Comparison of ENCODE assay signal across 8 mouse cellular contexts in the genomic region with DNA sequence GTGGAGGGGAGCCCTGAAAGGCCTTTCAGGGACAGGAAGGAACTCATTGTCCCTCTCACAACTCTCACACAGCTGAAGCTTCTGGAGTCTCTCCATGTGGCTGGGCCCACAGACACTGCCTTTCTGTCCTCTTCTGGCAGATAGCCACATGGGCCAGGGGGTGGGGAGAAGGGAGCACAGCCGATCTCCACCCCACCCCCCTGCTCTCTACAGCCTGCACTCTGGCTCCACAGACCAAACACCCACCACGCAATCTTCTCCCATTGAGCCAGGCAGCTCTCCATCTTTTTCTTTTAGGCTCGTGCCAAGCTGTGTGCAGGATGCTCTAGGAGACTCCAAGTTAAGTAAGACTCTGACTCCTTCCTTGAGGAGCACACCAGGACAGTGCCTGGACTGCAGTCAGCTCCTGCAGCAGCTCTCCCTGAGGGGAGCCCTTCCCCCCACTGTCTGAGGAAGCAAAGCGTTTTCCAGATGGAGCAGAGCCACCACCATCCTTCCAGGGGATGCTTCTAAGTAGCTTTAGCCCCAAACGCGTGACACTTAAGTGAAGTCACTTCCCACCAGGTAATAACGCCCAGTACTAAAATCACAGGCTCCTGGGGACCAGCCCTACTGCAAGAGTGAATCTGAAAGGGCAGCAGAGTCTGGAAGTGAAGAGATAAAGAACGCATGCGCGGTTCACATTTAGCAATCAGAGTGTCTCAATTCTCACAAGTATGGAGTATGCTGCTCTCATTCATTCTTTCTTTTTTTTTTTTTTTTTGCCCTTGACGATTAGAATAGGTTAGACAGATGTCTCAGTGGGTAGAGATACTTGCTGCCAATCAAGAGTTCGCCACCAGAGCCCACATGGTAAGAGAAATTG. TPM values are rescaled to one million over a fixed set of nuclear protein-coding genes. Genes with fewer than 3 reads are reported as not detected.
DNase-seq lines count a peak whose midpoint lies in the region; ATAC-seq lines count a peak whose summit lies in the region.

No protein-coding gene starts in this region.

- peak; percentile 60 for DNase-seq in adrenal gland, postnatal 10 days
- no peak for DNase-seq in adrenal gland, adult 8-10 months
- DNase-seq in embryonic facial prominence, embryonic 14.5 days (ENCODE audit: low spot score) = peak; percentile 68
- DNase-seq in heart, adult 8-10 months (ENCODE audit: low spot score) = peak; percentile 73
- DNase-seq in kidney, adult 9 months = peak; percentile 19
- no peak for DNase-seq in limb, embryonic 10.5 days (ENCODE audit: low spot score)
- DNase-seq in spleen, adult 18-20 months = no peak

- no peak overlapping the region for H3K9ac ChIP-seq in embryonic facial prominence, embryonic 14.5 days (ENCODE audit: low read depth, low read length)
- no peak overlapping the region for H3K9ac ChIP-seq in neural tube, embryonic 15.5 days (replicated peaks)

- H3K27ac ChIP-seq in embryonic facial prominence, embryonic 14.5 days (replicated peaks; ENCODE audit: low read depth, low read length) = peak overlapping the region; percentile 74
- H3K27ac ChIP-seq in limb, embryonic 10.5 days = peak overlapping the region; percentile 73
- peak overlapping the region; percentile 81 for H3K27ac ChIP-seq in neural tube, embryonic 15.5 days (replicated peaks)

- peaks cover 14% of the 10 kb centered on the region for H3K4me1 ChIP-seq in embryonic facial prominence, embryonic 14.5 days (ENCODE audit: control insufficient read depth, insufficient read depth, low read length)
- peaks cover 26% of the 10 kb centered on the region for H3K4me1 ChIP-seq in limb, embryonic 10.5 days
- H3K4me1 ChIP-seq in neural tube, embryonic 15.5 days = peaks cover 26% of the 10 kb centered on the region

- ATAC-seq in embryonic facial prominence, embryonic 14.5 days (ENCODE audit: low read depth) = peak; percentile 70
- peak; percentile 87 for ATAC-seq in neural tube, embryonic 15.5 days (ENCODE audit: low FRiP score)

- peak overlapping the region; percentile 5 for H3K4me2 ChIP-seq in embryonic facial prominence, embryonic 14.5 days (ENCODE audit: low read depth, low read length)
- peak overlapping the region; percentile 30; the same call in 1 of the 2 replicates for H3K4me2 ChIP-seq in neural tube, embryonic 15.5 days

- H3K4me3 ChIP-seq in embryonic facial prominence, embryonic 14.5 days (ENCODE audit: low read depth, low read length) = no peak overlapping the region
- H3K4me3 ChIP-seq in limb, embryonic 10.5 days = no peak overlapping the region
- H3K4me3 ChIP-seq in neural tube, embryonic 15.5 days (replicated peaks) = no peak overlapping the region

- no peaks in the 10 kb centered on the region for H3K27me3 ChIP-seq in embryonic facial prominence, embryonic 14.5 days (replicated peaks; ENCODE audit: control insufficient read depth, insufficient read depth, low read length)
- no peaks in the 10 kb centered on the region for H3K27me3 ChIP-seq in limb, embryonic 10.5 days (ENCODE audit: low read depth, poor library complexity, severe bottlenecking)
- no peaks in the 10 kb centered on the region for H3K27me3 ChIP-seq in neural tube, embryonic 15.5 days (replicated peaks)

- H3K36me3 ChIP-seq in embryonic facial prominence, embryonic 14.5 days (ENCODE audit: control insufficient read depth, insufficient read depth, low read length) = peaks cover 3% of the 10 kb centered on the region; the same call in 1 of the 2 replicates
- peaks cover 33% of the 10 kb centered on the region for H3K36me3 ChIP-seq in limb, embryonic 10.5 days
- H3K36me3 ChIP-seq in neural tube, embryonic 15.5 days = no peaks in the 10 kb centered on the region; the same call in 1 of the 2 replicates

- H3K9me3 ChIP-seq in embryonic facial prominence, embryonic 14.5 days (ENCODE audit: control insufficient read depth, low read length) = 0 out of 2 replicates have a peak, but pooled peaks cover 1% of the 10 kb centered on the region
- H3K9me3 ChIP-seq in limb, embryonic 10.5 days (replicated peaks) = no peaks in the 10 kb centered on the region
- no peaks in the 10 kb centered on the region for H3K9me3 ChIP-seq in neural tube, embryonic 15.5 days (replicated peaks)

- 25% methylated on average over 12 of the region's 12 CpGs for WGBS in embryonic facial prominence, embryonic 14.5 days
- 33% methylated on average over 12 of the region's 12 CpGs for WGBS in limb, embryonic 10.5 days
- 35% methylated on average over 12 of the region's 12 CpGs for WGBS in neural tube, embryonic 15.5 days

RNA-seq across cellular contexts. Expression of gene Dennd2a, which starts 28.8 kb away (rescaled TPM):
- total RNA-seq in adrenal gland, postnatal 10 days (2021) = 10 to 100 TPM; 14.3 to 16.0 TPM
- 10 to 100 TPM in 2 of 4 experiments, 1 to 10 TPM in 2; 7.3 to 14.8 (median 10.4) TPM for total RNA-seq in adrenal gland, adult 8-10 months (2022)
- 24.0 and 28.4 TPM in 2 replicates for polyA plus RNA-seq in embryonic facial prominence, embryonic 14.5 days (2014; fragmentation: Nextera tagmentation; extraction: Ambion mirVana)
- total RNA-seq in heart, adult 8-10 months (2022) = 1 to 10 TPM; 4.6 to 6.4 (median 5.7) TPM
- polyA plus RNA-seq in limb, embryonic 10.5 days (2016; fragmentation: Nextera tagmentation; extraction: Ambion mirVana) = 33.9 and 40.7 TPM in 2 replicates
- 14.8 and 15.0 TPM in 2 replicates for polyA plus RNA-seq in neural tube, embryonic 15.5 days (2015; fragmentation: Nextera tagmentation; extraction: Ambion mirVana)

RNA-seq across cellular contexts. Expression of gene Adck2, which starts 44.8 kb away (rescaled TPM):
- 10 to 100 TPM; 22.2 to 35.0 TPM for total RNA-seq in adrenal gland, postnatal 10 days (2021)
- 10 to 100 TPM; 22.2 to 38.8 (median 34.5) TPM for total RNA-seq in adrenal gland, adult 8-10 months (2022)
- polyA plus RNA-seq in embryonic facial prominence, embryonic 14.5 days (2014; fragmentation: Nextera tagmentation; extraction: Ambion mirVana) = 27.3 and 32.8 TPM in 2 replicates
- total RNA-seq in heart, adult 8-10 months (2022) = 10 to 100 TPM in 3 of 4 experiments, 1 to 10 TPM in 1; 9.4 to 15.7 (median 13.7) TPM
- polyA plus RNA-seq in limb, embryonic 10.5 days (2016; fragmentation: Nextera tagmentation; extraction: Ambion mirVana) = 17.3 and 25.6 TPM in 2 replicates
- polyA plus RNA-seq in neural tube, embryonic 15.5 days (2015; fragmentation: Nextera tagmentation; extraction: Ambion mirVana) = 44.8 and 45.3 TPM in 2 replicates

RNA-seq across cellular contexts. Expression of gene Gm42420, which starts 56.6 kb away (rescaled TPM):
- total RNA-seq in adrenal gland, postnatal 10 days (2021) = 1 to 10 TPM; 1.0 to 1.3 TPM
- total RNA-seq in adrenal gland, adult 8-10 months (2022) = 1 to 10 TPM in 1 of 4 experiments, under 1 TPM in 2, not detected in 1; 0.62 to 1.3 (median 0.75) TPM
- polyA plus RNA-seq in embryonic facial prominence, embryonic 14.5 days (2014; fragmentation: Nextera tagmentation; extraction: Ambion mirVana) = not detected in 2 replicates
- total RNA-seq in heart, adult 8-10 months (2022) = not detected
- 0.79 and 1.7 TPM in 2 replicates for polyA plus RNA-seq in limb, embryonic 10.5 days (2016; fragmentation: Nextera tagmentation; extraction: Ambion mirVana)
- 2.0 and 3.5 TPM in 2 replicates for polyA plus RNA-seq in neural tube, embryonic 15.5 days (2015; fragmentation: Nextera tagmentation; extraction: Ambion mirVana)

Comparison
In these comparisons a context has a peak if more than half of its experiments do, and no peak if none do; other contexts are left out.
1. DNase-seq: peak in adrenal gland, postnatal 10 days (single experiment), embryonic facial prominence, embryonic 14.5 days (single experiment), heart, adult 8-10 months (single experiment) and kidney, adult 9 months (single experiment); none in adrenal gland, adult 8-10 months (single experiment), limb, embryonic 10.5 days (single experiment) and spleen, adult 18-20 months (0 of 2).
2. Peak in every context shown above with its lines, with median percentiles within 50 percentile points of each other: H3K27ac ChIP-seq.